Mouse (Mus musculus): ENCODE data around the gene Dpp7.

Dpp7 gene

GRCm38 (mm10) chr2:25310969-25311368 lies 45.2 kb downstream of the Dpp7 start:
- DNase-seq (ENCODE audit: low spot score in 2 of 2): no peak

GRCm38 (mm10) chr2:25310180-25310579 lies 46.0 kb downstream of the Dpp7 start:
- no peak for DNase-seq (ENCODE audit: low spot score in 2 of 2)

- DNase-seq (ENCODE audit: low spot score in 2 of 2): no peak
Observed at GRCm38 (mm10) chr2:25305587-25306359, 50.4 kb downstream of the Dpp7 start.

- no peak for DNase-seq (ENCODE audit: low spot score in 2 of 2)
Observed at GRCm38 (mm10) chr2:25304657-25305541, 51.3 kb downstream of the Dpp7 start.

- DNase-seq (ENCODE audit: low spot score in 2 of 2): no peak
Observed at GRCm38 (mm10) chr2:25303931-25304656, 52.1 kb downstream of the Dpp7 start.

GRCm38 (mm10) chr2:25303452-25303851 lies 52.7 kb downstream of the Dpp7 start:
- no peak for DNase-seq (ENCODE audit: low spot score in 2 of 2)
